Mouse (Mus musculus) gastrocnemius, postnatal 4 days (tissue): ENCODE measurements around the gene Pprc1. TPM values are rescaled to one million over a fixed set of nuclear protein-coding genes. Genes with fewer than 3 reads are reported as not detected.
A peak's percentile ranks its signal among the peaks of the same experiment; 100 is the strongest.

Experiments
- DNase-seq, 2 experiments: peaks; one replicate each; pipeline ENCODE4 v3.0.0; 2021 to 2022; ENCODE audit warnings: low spot score in 2 of 2, mixed read lengths in 2 of 2
- long read RNA-seq, 2 experiments: library from polyadenylated mRNA; stranded (forward); transcript quantifications; one replicate each; pipeline ENCODE4 v2.0.0; 2021
- total RNA-seq, 2 experiments: library from RNA; stranded (reverse); gene quantifications; 2 replicates each; pipeline ENCODE4 v1.2.3; 2021

Gene Pprc1
- total RNA-seq = 10 to 100 TPM; 35.3 to 43.9 TPM
- long read RNA-seq, experiment 1, full-length matches to known transcripts = 1 of 9 reads
- long read RNA-seq, experiment 1, partial matches to known transcripts = 4 of 9 reads
- long read RNA-seq, experiment 1, other reads (novel, unspliced or antisense) = 4 of 9 reads
- long read RNA-seq, experiment 2, full-length matches to known transcripts = 1 of 9 reads
- long read RNA-seq, experiment 2, partial matches to known transcripts = 4 of 9 reads
- long read RNA-seq, experiment 2, other reads (novel, unspliced or antisense) = 4 of 9 reads

DNA sequence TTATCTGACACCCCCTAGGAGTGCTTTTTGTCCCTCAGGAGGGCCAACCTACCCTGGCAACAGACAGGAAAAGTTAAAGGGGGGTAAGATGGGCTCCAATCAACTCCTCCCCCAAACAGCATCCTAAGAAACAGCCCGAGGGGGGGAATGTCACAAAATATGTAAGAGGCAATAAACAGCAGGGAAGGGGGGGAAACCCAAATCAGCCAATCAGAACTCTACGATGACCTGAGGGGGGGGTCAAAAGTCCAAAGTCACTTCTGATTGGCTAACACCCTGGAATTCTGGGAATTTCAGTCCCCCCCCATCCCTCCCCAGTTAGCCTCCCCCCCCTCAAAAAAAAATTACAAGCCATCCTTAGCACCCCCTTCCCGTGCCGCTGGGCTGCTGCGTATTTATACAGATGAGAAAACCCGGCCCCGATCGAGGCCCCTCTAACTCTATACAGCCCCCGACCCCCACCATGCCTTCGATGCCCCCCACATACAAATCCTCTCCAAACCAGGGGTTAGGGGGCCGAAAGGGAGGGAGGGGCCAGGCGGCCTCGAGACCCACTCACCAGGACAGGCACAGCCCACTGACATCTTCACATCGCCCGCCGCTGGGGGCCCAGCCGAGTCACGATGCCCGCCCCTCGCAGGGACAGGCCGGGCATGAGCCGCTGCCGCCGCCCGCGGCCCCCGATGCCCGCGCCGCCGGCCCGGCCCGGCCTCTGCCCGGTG lies at the start of gene Pprc1:
Gene Pprc1, plus strand, starts transcription at position 616 of the 722 bp plus-strand sequence.
- peak; percentile 59 to 66 for DNase-seq

DNA sequence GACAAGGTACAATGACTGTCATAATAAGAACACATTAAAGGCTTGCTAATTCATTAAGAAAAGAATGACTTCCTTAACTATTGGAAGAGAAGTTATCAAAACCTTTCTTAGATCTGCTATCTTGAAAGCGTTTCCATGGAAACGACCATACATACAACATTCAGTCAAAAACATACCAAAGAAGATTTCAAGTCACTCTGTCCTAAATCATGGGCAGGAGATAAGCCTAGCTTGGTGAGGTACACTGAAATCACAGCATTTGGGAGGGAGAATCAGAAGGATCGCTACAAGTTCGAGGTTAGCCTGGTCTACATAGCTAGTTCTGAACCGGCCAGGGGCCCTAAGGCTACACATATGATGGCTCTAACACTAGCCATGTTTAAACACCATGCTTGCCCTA lies 47.3 kb upstream of the Pprc1 start:
- DNase-seq = no peak

DNA sequence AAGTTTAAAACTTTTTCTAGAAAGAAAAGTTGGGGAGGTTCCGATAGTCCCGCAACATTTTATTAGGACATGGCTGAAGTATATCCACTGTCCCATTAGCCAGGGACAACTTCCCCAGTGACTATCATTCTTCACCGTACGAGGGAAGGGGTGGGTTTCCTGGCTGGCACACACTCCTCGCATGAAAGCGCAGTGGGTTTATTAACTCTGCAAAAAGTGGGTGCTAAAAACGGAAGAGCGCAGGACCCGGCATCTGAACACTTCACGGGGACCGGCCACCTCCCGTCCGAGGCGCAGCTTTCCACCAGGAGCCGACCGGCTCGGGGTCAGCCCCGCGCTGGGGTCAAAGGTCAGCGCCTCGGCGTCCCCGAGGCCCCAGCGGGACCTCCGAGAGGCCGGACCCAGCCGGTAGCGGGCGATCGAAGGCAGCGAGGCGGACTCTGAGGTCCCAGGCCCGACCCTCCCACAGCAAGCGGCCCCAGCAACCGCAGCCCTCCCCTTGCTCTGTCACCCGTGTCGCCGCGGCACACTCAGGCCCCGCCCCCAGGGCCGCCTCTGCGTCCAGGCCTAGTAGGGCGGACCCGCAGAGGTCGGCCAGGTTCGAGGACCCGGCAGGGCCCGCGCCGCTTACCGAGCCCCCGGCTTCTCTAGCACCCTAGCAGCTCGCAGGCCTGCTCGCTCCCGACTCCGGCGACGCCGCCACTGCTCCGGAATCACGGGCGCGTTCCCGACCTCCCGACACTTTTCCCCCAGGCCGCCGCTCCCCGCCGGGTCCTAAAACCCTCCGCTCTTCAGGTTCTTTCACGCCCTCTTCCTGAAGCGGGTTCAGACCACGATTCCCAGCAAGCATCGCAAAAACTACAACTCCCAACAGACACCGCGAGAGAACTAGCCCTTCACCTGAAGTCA lies 46.6 kb upstream of the Pprc1 start, which contains the start of gene Armh3:
Gene Armh3, minus strand, starts transcription at position 704 of the 909 bp plus-strand sequence.
- peak; percentile 75 to 89 for DNase-seq

DNA sequence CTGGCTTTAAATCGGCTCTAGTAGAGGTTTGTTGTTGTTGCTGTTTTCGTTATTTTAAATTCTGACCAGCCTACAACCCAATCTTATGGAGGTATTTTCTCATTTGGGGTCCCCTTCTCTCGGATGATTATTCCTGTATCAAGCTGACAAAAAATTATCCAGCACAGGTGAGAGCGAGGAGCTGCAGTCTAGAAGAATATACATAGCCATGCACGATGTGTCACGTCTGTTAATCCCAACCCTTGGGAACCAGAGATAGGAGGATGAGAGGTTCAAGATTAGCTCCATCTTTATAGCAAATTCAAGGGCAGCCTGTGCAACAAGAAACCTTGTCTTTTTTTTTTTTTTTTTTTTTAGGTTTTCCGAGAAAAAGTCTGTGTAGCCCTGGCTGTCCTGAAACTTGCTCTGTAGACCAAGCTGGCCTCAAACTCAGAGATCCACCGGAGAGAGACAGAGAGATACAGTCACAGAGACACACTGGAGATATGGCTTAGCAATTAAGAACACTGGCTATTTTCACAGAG lies 45.9 kb upstream of the Pprc1 start:
- no peak for DNase-seq

DNA sequence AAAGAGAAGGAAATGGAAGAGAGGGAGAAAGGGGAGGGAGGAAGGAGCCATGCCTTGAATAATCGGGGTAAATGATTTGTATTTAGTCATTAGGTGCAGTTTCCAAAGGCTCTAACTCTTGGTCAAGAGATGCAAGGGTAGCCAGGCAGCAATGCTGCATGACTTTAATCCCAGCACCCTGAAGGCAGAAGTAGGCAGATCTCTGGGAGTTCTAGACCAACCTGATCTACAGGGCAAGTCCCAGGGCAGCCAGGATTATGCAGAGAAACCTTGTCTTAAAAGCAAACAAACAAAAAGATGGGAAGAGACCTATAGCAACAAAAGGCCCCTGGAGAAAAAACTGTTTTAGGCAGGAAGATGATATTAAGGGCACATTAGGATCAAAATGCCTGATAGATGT lies 45.3 kb upstream of the Pprc1 start:
- DNase-seq = no peak

DNA sequence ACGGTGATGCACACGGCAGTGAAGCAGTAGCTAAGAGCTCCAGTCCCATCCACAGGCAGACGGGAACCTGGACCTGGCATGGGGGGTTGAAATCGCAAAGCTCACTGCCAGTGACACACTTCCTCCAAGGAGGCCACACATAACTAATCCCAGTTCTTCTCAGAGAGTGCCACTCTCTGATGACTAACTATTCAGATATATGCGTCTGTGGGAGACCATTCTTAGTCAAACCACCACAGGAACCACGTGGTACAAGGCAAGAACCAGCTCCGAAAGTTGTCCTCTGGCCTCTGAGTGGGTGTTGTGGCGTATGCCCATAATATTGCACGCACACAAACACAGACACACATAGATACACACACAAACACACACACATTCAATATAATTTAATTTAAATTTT lies 42.4 kb upstream of the Pprc1 start:
- no peak for DNase-seq

DNA sequence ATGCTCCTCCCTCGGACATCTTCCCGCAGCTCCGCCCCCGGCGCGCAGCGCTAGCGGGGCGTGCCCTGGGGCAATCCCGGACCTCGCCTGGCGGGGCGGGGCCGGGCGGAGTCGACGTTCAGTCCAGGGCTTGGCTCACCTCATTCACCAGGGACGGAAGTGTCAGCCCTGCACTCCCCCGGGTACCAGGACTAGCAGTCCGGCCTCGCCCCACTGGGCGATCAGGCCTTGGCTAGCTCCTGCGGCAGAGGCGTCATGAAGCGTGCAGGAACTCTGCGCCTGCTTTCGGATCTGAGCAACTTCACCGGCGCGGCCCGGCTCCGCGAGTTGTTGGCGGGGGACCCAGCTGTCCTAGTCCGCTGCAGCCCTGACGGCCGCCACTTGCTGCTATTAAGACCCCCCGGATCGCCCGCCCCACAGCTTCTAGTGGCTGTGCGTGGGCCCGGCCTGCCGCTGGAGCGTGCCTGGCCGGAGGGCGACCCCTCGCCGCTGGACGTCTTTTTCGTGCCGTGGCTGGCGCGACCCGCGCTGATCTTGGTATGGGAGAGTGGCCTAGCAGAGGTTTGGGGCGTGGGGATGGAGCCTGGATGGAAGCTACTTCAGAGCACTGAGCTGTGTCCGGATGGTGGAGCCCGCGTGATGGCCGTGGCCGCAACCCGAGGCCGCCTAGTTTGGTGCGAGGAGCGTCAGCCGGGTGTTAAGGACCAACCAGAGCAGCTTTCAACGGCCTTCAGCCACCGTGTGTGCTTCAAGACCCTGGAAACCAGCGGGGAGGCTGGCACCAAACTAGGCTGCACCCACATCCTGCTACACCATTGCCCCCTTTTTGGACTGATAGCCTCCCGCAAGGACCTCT lies 41.1 kb upstream of the Pprc1 start, which contains the start of gene Hps6:
Gene Hps6, plus strand, starts transcription at position 138 of the 856 bp plus-strand sequence.
- DNase-seq = peak; percentile 63 to 81

DNA sequence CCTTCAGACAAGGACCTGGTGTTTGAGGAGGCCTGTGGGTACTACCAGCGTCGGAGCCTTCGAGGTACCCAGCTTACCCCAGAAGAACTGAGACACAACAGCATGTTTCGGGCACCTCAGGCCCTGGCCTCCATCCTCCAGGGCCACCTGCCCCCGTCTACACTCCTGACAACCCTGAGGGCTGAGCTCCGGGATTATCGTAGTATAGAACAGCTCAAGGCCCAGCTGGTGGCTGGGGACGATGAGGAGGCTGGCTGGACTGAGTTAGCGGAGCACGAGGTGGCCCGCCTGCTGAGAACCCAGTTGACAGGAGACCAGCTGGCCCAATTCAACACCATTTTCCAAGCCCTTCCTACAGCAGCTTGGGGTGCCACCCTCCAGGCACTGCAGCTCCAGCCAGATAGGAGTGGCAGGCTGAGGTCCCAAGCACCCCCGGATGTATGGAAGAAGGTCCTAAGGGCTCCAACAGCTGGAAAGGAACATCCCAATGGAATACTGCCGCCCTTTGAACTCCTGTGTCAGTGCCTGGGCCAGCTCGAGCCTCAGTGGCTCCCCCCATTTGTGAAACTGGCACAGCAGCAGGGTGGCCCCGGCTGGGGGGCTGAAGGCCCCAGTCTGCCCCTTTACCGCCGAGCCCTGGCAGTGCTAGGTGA lies 39.7 kb upstream of the Pprc1 start:
- no peak for DNase-seq

DNA sequence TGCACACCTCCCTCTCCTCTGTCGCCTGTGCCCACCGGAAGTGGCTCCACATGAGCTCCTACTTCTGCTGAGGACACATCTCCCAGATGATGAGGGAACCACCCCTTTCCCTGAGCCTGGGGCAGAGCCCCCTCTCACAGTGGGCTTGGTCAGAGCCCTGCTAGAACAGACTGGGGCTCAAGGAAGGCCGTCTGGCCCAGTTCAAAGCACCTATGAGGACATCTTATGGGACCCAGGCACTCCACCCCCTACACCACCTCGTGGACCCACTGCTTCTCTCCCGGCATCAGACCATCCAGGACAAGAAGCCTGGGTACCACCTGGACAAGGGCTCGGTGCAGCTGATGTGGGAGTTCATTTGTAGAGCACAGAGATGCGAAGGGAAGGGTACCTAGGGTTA lies 39.0 kb upstream of the Pprc1 start:
- DNase-seq = no peak

DNA sequence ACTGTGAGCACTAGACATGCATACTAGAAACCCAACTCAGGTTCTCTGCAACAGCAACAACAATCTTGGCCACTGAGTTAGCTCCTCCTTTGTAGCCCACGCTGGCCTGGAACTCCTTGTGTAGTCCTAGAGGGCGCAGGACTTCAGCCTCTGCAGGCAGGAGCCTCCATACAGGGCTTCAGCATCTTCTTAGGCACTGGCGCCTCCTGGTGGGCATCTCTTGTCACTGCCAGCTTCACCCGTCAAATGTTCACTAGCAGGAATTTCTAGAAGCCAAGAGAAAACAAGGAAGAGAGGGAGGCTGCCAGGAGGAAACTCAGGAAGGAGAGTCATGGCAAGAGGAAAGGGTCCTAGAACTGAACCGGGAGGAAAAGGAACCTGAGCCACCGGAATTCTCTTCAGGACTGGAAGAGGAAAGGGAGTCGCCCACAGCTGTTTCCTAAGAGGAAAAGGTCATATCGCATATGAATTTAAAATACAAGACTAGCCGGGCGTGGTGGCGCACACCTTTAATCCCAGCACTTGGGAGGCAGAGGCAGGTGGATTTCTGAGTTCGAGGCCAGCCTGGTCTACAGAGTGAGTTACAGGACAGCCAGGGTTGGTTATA lies 30.0 kb upstream of the Pprc1 start:
- peak; percentile 64 to 85 for DNase-seq

DNA sequence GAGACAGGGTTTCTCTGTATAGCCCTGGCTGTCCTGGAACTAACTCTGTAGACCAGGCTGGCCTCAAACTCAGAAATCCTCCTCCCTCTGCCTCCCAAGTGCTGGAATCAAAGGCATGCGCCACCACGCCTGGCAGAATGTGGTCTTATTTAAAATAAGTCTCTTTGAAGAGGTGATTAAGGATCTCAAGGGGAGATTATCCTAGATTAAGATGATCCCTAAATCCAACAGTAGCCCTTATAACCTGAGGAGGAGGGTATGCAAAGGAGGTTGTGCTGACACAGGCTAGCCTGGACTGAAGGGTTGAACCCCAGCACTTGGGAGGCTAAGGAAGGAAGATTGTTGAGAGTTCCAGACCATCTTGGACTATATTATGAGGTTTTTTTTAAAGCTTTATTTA lies 28.7 kb upstream of the Pprc1 start:
- DNase-seq = no peak

DNA sequence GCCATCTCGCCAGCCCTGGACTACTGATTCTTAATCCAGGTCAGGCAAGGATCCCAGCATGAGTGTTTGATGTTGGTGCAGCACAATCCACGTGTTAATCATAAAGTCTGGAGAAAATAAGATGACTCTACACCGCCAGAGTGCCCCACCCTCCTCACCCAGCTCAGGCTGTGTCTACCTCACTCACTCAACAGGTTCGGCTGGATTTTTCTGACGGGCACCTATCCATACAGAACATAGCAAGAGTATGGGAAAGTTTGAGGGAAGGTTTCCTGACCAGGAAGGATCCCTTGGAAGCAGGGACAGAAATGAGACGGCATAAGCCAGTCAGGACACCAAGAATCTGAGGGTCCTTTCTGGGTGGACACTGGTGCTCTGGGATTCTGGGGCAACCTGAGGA lies 19.7 kb upstream of the Pprc1 start:
- DNase-seq = no peak

DNA sequence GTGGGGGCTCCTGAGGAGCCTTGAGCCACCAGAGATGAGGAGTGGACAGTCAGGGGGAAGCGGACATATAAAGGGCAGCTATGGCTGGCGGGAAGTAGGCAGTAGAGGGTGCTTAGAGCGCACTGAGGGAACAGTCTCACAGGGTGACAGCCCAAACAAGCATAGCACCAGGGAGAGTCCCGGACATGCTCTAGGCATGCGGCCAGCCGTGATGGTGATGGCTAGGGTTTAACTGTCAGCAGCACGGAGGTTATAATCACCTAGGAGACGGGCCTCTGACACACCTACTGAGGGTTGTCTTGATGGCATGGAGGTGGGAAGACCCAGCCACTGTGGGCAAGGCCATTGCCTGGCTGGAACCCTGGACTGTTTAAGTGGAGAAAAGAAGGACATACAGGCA lies 18.1 kb upstream of the Pprc1 start:
- DNase-seq = no peak

DNA sequence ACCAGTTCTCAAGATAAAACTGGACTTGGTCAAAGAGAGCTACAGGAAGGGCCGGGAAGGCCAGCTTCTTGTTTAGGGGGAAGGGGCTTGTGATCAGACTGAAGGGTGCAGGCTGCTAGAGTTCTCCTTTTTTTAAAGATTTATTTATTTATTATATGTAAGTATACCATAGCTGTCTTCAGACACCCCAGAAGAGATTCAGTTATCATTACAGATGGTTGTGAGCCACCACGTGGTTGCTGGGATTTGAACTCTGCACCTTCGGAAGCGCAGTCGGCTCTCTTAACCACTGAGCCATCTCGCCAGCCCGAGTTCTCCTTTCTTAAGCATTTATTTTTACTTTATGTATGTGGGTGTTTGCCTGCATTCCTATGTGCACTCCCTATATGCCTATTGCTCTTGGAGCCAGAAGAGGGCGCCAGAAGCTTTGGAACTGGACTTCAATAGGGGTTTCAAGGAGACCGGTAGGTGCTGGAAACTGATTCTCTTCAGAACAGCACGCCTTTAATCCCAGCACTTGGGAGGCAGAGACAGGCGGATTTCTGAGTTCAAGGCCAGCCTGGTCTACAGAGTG lies 15.9 kb upstream of the Pprc1 start:
- DNase-seq = no peak

DNA sequence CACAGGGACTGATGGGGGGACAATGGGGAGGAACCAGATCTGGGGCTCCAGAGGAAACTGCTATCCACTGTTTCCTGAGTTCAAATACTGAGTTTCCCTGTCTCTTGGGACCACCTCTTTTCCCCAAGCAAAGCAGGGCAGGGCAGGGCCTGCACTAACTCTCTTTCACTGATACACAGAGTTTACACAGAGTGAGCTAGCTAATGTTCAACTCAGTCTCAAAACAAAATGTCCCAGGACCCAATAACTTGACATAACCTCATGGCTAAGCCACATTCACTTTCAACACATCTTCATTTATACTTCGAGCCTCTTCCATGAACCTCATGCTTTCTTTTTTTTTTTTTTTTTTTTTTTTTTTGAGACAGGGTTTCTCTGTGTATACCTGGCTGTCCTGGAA lies 15.0 kb upstream of the Pprc1 start:
- no peak for DNase-seq

DNA sequence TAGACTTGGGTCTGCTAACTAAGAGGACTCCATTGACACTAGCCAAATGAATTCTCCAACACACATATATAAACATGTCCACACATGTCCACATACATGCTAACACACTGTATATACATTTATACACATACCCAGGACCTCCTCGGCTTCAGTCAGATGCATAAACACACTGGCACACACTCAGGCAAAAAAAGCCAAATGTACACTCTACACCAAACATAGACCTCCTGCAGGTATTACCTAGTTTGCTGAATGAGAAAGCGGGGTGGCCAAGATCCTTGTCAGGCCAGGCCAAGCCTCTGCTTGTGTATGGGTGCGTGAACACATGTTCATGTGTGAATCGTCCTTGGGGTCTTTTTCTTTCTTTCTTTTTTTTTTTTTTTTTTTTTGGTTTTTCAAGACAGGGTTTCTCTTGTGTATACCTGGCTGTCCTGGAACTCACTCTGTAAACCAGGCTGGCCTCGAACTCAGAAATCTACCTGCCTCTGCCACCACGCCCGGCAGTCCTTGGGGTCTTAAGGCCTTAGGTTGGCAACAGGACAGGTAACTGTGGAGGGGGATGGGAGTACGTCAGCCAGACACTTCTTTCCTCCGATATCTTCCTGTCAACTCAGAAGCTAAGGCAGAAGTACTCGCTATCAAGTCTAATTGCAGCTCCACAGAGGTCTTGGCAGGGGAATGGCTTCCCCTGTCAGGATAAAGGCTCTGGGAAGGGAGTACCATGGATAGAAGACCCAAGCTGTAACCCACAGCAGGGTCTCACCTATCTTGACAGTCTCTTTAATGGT lies 14.3 kb upstream of the Pprc1 start:
- no peak for DNase-seq

DNA sequence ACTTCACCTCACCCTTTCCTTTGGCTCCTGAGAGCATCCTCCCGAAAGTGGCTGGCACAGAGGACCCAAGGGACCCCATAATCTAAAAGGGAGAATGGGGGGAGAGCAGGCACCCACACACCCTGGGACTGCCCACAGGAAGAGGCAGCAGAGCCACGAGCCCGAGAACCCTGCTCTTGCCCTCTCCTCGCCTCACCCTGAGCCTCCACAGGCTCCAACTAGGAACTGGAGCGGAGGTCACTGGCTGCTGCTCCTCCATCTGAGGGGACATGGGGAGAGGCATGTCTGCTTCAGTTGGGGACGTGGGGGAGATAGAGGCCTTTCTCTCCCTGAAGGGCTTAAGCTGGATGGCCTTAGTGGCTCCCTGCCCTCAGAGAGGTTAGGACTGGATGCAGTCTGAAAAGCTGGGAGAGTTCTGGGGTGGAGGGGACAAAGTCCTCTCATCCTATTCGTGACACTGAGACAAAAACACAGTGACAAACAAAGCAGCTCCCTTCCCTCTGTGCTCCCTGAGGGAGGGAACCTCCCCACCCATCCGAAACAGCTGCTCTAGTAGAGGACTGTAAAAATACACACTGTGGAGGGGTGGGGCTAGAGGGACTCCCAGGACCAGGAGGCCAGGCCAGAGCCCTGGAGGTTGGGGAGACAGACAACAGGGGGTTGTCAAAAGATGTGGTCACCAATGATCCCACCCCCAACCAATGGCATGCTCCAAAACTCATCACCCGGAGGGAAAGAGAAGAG lies 12.8 kb upstream of the Pprc1 start:
- DNase-seq = no peak
